Comparison of ENCODE assay signal across 14 mouse cellular contexts in genomic region chr8:120454404-120454803, GRCm38 (mm10).
DNase-seq lines count a peak whose midpoint lies in the region; ATAC-seq and TF ChIP-seq lines count a peak whose summit lies in the region.
"Had no signal": no experiment of that assay in that cellular context is flagged by ENCODE, and none has a peak within 500 bp of the region (broad histone marks: within the 10 kb centered on the region; RNA-seq: fewer than 3 reads in every experiment).

No protein-coding gene starts in this region.

- 0 out of 2 replicates have a peak, but pooled peaks have one; percentile 15 for TF ChIP-seq EP300 in liver, embryonic 14.5 days (IDR thresholded peaks at IDR 0.05; ENCODE audit: low read depth)

- DNase-seq in hindbrain, embryonic 10.5 days (ENCODE audit: low spot score) = no peak
- DNase-seq in midbrain, embryonic 14.5 days = no peak
- no peak for DNase-seq in midbrain, postnatal 0 days (ENCODE audit: low spot score)
- no peak for DNase-seq in liver, embryonic 14.5 days (ENCODE audit: low read depth in 3 of 3, low spot score in 3 of 3)
- no peak for DNase-seq in thymus, postnatal 0 days (ENCODE audit: low spot score)
- no peak for DNase-seq in spleen, postnatal 4 days (ENCODE audit: low spot score in 2 of 2)
- DNase-seq: cerebellum, adult 9-11 months; gastrocnemius, postnatal 25 days; heart, postnatal 4 days; kidney, adult 8-10 months; kidney, postnatal 4 days; thymus, adult 2 months had no signal

- H3K4me1 ChIP-seq in hindbrain, embryonic 12.5 days = peaks cover 76% of the 10 kb centered on the region
- peaks cover 72% of the 10 kb centered on the region for H3K4me1 ChIP-seq in hindbrain, embryonic 10.5 days (replicated peaks)
- peaks cover 50% of the 10 kb centered on the region for H3K4me1 ChIP-seq in midbrain, embryonic 14.5 days (ENCODE audit: control insufficient read depth, insufficient read depth, low read length)
- peaks cover 12% of the 10 kb centered on the region for H3K4me1 ChIP-seq in midbrain, postnatal 0 days (ENCODE audit: insufficient read depth, low read length)
- H3K4me1 ChIP-seq in liver, embryonic 14.5 days (replicated peaks; ENCODE audit: control insufficient read depth in 2 of 2, insufficient read depth in 2 of 2, low read length in 1 of 2) = peaks cover 39 to 49% of the 10 kb centered on the region in 2 experiments

- no peak overlapping the region for H3K4me2 ChIP-seq in hindbrain, embryonic 12.5 days (replicated peaks)
- no peak overlapping the region for H3K4me2 ChIP-seq in midbrain, embryonic 14.5 days (ENCODE audit: low read length)
- no peak overlapping the region for H3K4me2 ChIP-seq in midbrain, postnatal 0 days (ENCODE audit: low read depth, low read length, poor library complexity, severe bottlenecking)
- H3K4me2 ChIP-seq in liver, embryonic 14.5 days (ENCODE audit: low read depth) = peak overlapping the region; percentile 4
- H3K4me2 ChIP-seq: embryonic facial prominence, embryonic 13.5 days had no signal

- no peaks in the 10 kb centered on the region for H3K27me3 ChIP-seq in hindbrain, embryonic 12.5 days
- peaks cover 29% of the 10 kb centered on the region for H3K27me3 ChIP-seq in hindbrain, embryonic 10.5 days (ENCODE audit: insufficient read depth, poor library complexity, severe bottlenecking)
- H3K27me3 ChIP-seq in midbrain, embryonic 14.5 days (ENCODE audit: control insufficient read depth, insufficient read depth, low read length) = no peaks in the 10 kb centered on the region
- no peaks in the 10 kb centered on the region for H3K27me3 ChIP-seq in midbrain, postnatal 0 days (ENCODE audit: insufficient read depth, low read length)
- no peaks in the 10 kb centered on the region; the same call in 1 of the 2 replicates for H3K27me3 ChIP-seq in liver, embryonic 14.5 days (ENCODE audit: control insufficient read depth, insufficient read depth, low read length)

- no peaks in the 10 kb centered on the region for H3K36me3 ChIP-seq in hindbrain, embryonic 12.5 days
- no peaks in the 10 kb centered on the region for H3K36me3 ChIP-seq in hindbrain, embryonic 10.5 days
- no peaks in the 10 kb centered on the region for H3K36me3 ChIP-seq in midbrain, embryonic 14.5 days (ENCODE audit: control insufficient read depth, insufficient read depth, low read length)
- no peaks in the 10 kb centered on the region for H3K36me3 ChIP-seq in midbrain, postnatal 0 days (ENCODE audit: insufficient read depth, low read length)
- H3K36me3 ChIP-seq in liver, embryonic 14.5 days (replicated peaks; ENCODE audit: control insufficient read depth, insufficient read depth, low read depth) = no peaks in the 10 kb centered on the region
- H3K36me3 ChIP-seq: embryonic facial prominence, embryonic 13.5 days had no signal

- H3K4me3 ChIP-seq in hindbrain, embryonic 12.5 days = no peak overlapping the region
- no peak overlapping the region for H3K4me3 ChIP-seq in hindbrain, embryonic 10.5 days
- H3K4me3 ChIP-seq in midbrain, embryonic 14.5 days (replicated peaks; ENCODE audit: low read depth, low read length) = no peak overlapping the region
- H3K4me3 ChIP-seq in midbrain, postnatal 0 days (ENCODE audit: low read depth, low read length) = no peak overlapping the region
- no peak overlapping the region for H3K4me3 ChIP-seq in liver, embryonic 14.5 days (ENCODE audit: insufficient read depth in 1 of 2, low read depth in 2 of 2, low read length in 2 of 2)
- H3K4me3 ChIP-seq: embryonic facial prominence, embryonic 13.5 days had no signal

- WGBS in hindbrain, embryonic 12.5 days = 79% methylated on average over 6 of the region's 6 CpGs
- 80% methylated on average over 6 of the region's 6 CpGs for WGBS in hindbrain, embryonic 10.5 days
- WGBS in midbrain, embryonic 14.5 days = 80% methylated on average over 6 of the region's 6 CpGs
- 87% methylated on average over 6 of the region's 6 CpGs for WGBS in midbrain, postnatal 0 days
- 53% methylated on average over 6 of the region's 6 CpGs for WGBS in liver, embryonic 14.5 days (ENCODE audit: insufficient replicate concordance)

- H3K27ac ChIP-seq in hindbrain, embryonic 12.5 days = peak overlapping the region; percentile 64
- no peak overlapping the region for H3K27ac ChIP-seq in hindbrain, embryonic 10.5 days
- 0 out of 2 replicates have a peak overlapping the region, but pooled peaks have one; percentile 52 for H3K27ac ChIP-seq in midbrain, embryonic 14.5 days (replicated peaks; ENCODE audit: low read depth, low read length)
- no peak overlapping the region for H3K27ac ChIP-seq in midbrain, postnatal 0 days (ENCODE audit: low read depth, low read length)
- H3K27ac ChIP-seq in liver, embryonic 14.5 days = peak overlapping the region; percentile 24
- H3K27ac ChIP-seq: embryonic facial prominence, embryonic 13.5 days had no signal

- ATAC-seq in hindbrain, embryonic 12.5 days (ENCODE audit: low FRiP score) = no peak
- ATAC-seq in midbrain, embryonic 14.5 days (ENCODE audit: low FRiP score, low TSS enrichment) = no peak
- no peak for ATAC-seq in midbrain, postnatal 0 days (ENCODE audit: low FRiP score)
- ATAC-seq in liver, embryonic 14.5 days (ENCODE audit: insufficient read depth) = peak; percentile 30; the same call in 1 of the 2 replicates

- no peaks in the 10 kb centered on the region for H3K9me3 ChIP-seq in hindbrain, embryonic 12.5 days (replicated peaks)
- H3K9me3 ChIP-seq in hindbrain, embryonic 10.5 days = no peaks in the 10 kb centered on the region
- H3K9me3 ChIP-seq in midbrain, embryonic 14.5 days (ENCODE audit: control insufficient read depth, low read length) = no peaks in the 10 kb centered on the region
- no peaks in the 10 kb centered on the region for H3K9me3 ChIP-seq in midbrain, postnatal 0 days (ENCODE audit: low read length)
- H3K9me3 ChIP-seq in liver, embryonic 14.5 days (ENCODE audit: control insufficient read depth, low read length) = no peaks in the 10 kb centered on the region
- H3K9me3 ChIP-seq: embryonic facial prominence, embryonic 13.5 days had no signal

- no peak overlapping the region; the same call in 1 of the 2 replicates for H3K9ac ChIP-seq in hindbrain, embryonic 12.5 days
- H3K9ac ChIP-seq in midbrain, embryonic 14.5 days (replicated peaks; ENCODE audit: low read length) = no peak overlapping the region
- no peak overlapping the region for H3K9ac ChIP-seq in midbrain, postnatal 0 days (replicated peaks; ENCODE audit: low read length, poor library complexity, severe bottlenecking)
- H3K9ac ChIP-seq in liver, embryonic 14.5 days (replicated peaks) = peak overlapping the region; percentile 41
- H3K9ac ChIP-seq: embryonic facial prominence, embryonic 13.5 days had no signal

- no peak for TF ChIP-seq CTCF in midbrain, postnatal 0 days (IDR thresholded peaks at IDR 0.05)
- TF ChIP-seq CTCF in liver, embryonic 14.5 days (IDR thresholded peaks at IDR 0.05; ENCODE audit: low read depth) = no peak

Comparison
In these comparisons a context has a peak if more than half of its experiments do, and no peak if none do; other contexts are left out.
1. H3K27ac ChIP-seq: peak in hindbrain, embryonic 12.5 days (single experiment), midbrain, embryonic 14.5 days (single experiment) and liver, embryonic 14.5 days (single experiment); none in hindbrain, embryonic 10.5 days (single experiment) and midbrain, postnatal 0 days (single experiment).